Mouse (Mus musculus) stomach, postnatal 0 days (tissue): ENCODE measurements around the gene Card10. TPM values are rescaled to one million over a fixed set of nuclear protein-coding genes. Genes with fewer than 3 reads are reported as not detected.

Experiments
- ATAC-seq: fragments of 200-750 bp; cut with Nextera tagmentation; 2 replicates; pipeline ENCODE4 v1.8.0; 2017; ENCODE audit not compliant: low FRiP score, low TSS enrichment
- DNase-seq: peaks from one replicate; pipeline ENCODE4 v3.0.0-alpha.2; 2016; ENCODE audit warnings: low spot score
- H3K27ac ChIP-seq: fragments of 300-500 bp; sonication (generic); replicated peaks from 2 replicates; pipeline ENCODE4 v1.5.1; 2014; ENCODE audit warnings: mild to moderate bottlenecking, control low read depth
- H3K27me3 ChIP-seq: fragments of 300-500 bp; sonication (generic); 2 replicates; pipeline ENCODE4 v1.6.1; 2014; ENCODE audit warnings: low read length; ENCODE audit not compliant: control insufficient read depth, insufficient read depth
- H3K36me3 ChIP-seq: fragments of 300-500 bp; sonication (generic); 2 replicates; pipeline ENCODE4 v1.6.1; 2014; ENCODE audit warnings: low read length, mixed read lengths; ENCODE audit not compliant: control insufficient read depth, insufficient read depth
- H3K4me1 ChIP-seq: fragments of 300-500 bp; sonication (generic); replicated peaks from 2 replicates; pipeline ENCODE4 v1.6.1; 2014; ENCODE audit warnings: antibody characterized with exemption; ENCODE audit not compliant: control insufficient read depth, insufficient read depth
- H3K4me2 ChIP-seq: fragments of 300-500 bp; sonication (generic); replicated peaks from 2 replicates; pipeline ENCODE4 v1.6.1; 2014; ENCODE audit warnings: low read depth, mild to moderate bottlenecking, control low read depth, moderate library complexity
- H3K4me3 ChIP-seq: fragments of 300-500 bp; sonication (generic); 2 replicates; pipeline ENCODE4 v1.5.1; 2014; ENCODE audit warnings: low read depth, low read length, control low read depth
- H3K9ac ChIP-seq: fragments of 300-500 bp; sonication (generic); 2 replicates; pipeline ENCODE4 v1.6.1; 2014; ENCODE audit warnings: mild to moderate bottlenecking, low read length, control low read depth, mixed read lengths
- H3K9me3 ChIP-seq: fragments of 300-500 bp; sonication (generic); 2 replicates; pipeline ENCODE4 v1.6.1; 2016; ENCODE audit warnings: low read length; ENCODE audit not compliant: control insufficient read depth
- CTCF ChIP-seq: IDR thresholded peaks from 2 replicates; pipeline ENCODE4 v1.5.1; 2016; ENCODE audit warnings: antibody characterized with exemption, low read depth, mild to moderate bottlenecking, moderate library complexity
- EP300 ChIP-seq: optimal IDR thresholded peaks from 2 replicates; pipeline ENCODE3; 2016; ENCODE audit warnings: antibody characterized with exemption
- WGBS: fragments of 180-500 bp; shearing (Covaris S2); extraction: QIAGEN DNeasy Blood & Tissue Kit; methylation state at CpG from one replicate; pipeline ENCODE4 v1.1.7; 2014; 5-methylcytosine and 5-hydroxymethylcytosine counted together
- polyA plus RNA-seq: library from polyadenylated mRNA; unstranded; fragments of >200 nt; fragmentation: Nextera tagmentation; extraction: Ambion mirVana; gene quantifications from 2 replicates; pipeline ENCODE4 v1.2.1, GENCODE M21; 2015

Gene Card10
- polyA plus RNA-seq, 1 experiment from 2014 or later, result 2.4 TPM

DNA sequence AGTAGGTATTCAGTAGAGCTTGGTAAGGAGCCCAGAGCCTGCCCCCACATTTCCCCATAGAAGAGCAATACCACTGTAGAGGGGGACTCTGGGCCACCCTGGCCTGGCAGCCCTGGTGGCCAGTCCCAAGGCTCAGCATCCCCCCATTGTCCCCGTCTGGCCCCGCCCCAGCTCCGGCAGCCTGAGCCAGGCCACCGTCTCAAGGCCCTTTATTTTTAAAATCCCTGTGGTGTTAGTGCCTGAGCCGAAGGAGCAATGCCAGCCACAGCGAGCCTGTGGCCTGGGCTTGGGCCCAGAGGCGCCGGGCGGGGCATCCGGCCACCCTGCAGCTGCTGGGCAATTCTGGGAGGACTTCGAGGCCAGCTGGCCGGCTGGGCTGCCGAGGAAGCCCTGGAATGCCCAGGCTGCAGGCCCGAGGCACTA, 29.9 kb upstream of the Card10 start:
- H3K27me3 ChIP-seq, result no peaks in the 10 kb centered on the region
- 24% methylated on average over 14 of the region's 14 CpGs for WGBS
- no peaks in the 10 kb centered on the region for H3K36me3 ChIP-seq
- DNase-seq (peak; percentile 59), ATAC-seq (peak; percentile 59)
- H3K4me1 ChIP-seq, result peaks cover 13% of the 10 kb centered on the region; the same call in 1 of the 2 replicates
- TF ChIP-seq EP300 (no peak), CTCF (no peak)
- no peaks in the 10 kb centered on the region for H3K9me3 ChIP-seq
- H3K4me2 ChIP-seq, result no peak overlapping the region; the same call in 1 of the 2 replicates
- peak overlapping the region; percentile 14; the same call in 1 of the 2 replicates for H3K9ac ChIP-seq
- peak overlapping the region; percentile 88 for H3K27ac ChIP-seq
- H3K4me3 ChIP-seq, result no peak overlapping the region

DNA sequence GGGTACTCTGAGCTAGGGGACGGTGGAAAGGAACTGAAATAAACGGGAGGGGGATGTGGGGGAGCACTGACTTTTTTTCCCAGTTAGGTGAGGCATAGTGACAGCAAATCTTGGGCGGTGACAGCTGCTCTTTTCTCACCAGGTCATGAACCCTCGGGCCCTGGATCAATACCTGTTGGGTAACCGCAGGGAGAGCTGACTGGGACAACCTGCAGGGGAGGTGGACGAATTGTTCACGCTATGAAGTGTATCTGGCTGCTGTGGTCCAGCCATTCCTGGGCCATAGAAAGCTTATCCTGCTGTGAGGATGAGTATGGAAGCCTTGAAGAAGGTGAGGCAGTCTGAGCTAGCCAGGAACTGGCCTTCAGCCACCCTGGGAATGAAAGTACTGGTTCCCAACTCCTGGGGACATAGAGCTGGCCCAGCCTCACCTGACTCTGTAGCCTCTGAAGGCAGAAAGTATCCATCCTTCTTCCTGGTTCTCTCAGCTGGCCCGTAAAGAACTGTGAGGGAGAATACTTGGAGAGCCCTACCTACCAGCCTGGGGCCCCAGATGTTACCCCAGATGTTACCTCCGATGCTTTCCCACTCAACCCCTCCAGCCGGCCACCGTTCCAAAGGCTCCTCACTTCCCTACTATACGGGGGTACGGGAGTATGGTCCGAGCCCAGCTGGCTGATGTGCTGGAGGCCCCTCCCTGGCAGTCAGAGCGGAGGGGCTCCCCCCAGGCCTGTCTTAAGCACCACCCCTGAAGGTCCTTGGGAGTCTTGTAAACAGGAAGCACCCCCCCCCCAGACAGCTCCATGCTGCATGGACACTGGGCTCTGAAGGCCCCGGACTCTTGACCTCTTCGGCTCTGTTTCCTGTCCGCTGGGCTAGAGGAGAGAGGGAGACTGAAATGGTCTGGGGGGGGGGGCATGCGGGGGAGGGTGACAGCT, 29.1 kb upstream of the Card10 start:
- Histone ChIP-seq H3K27ac (peak overlapping the region; percentile 88), H3K27me3 (no peaks in the 10 kb centered on the region), H3K4me3 (no peak overlapping the region), H3K4me2 (no peak overlapping the region; the same call in 1 of the 2 replicates), H3K9ac (0 out of 2 replicates have a peak overlapping the region, but pooled peaks have one; percentile 23), H3K4me1 (peaks cover 13% of the 10 kb centered on the region; the same call in 1 of the 2 replicates), H3K36me3 (no peaks in the 10 kb centered on the region), H3K9me3 (no peaks in the 10 kb centered on the region)
- ATAC-seq, result peak; percentile 39
- DNase-seq, result peak; percentile 40
- 41% methylated on average over 19 of the region's 19 CpGs for WGBS
- TF ChIP-seq CTCF (no peak), EP300 (no peak)

DNA sequence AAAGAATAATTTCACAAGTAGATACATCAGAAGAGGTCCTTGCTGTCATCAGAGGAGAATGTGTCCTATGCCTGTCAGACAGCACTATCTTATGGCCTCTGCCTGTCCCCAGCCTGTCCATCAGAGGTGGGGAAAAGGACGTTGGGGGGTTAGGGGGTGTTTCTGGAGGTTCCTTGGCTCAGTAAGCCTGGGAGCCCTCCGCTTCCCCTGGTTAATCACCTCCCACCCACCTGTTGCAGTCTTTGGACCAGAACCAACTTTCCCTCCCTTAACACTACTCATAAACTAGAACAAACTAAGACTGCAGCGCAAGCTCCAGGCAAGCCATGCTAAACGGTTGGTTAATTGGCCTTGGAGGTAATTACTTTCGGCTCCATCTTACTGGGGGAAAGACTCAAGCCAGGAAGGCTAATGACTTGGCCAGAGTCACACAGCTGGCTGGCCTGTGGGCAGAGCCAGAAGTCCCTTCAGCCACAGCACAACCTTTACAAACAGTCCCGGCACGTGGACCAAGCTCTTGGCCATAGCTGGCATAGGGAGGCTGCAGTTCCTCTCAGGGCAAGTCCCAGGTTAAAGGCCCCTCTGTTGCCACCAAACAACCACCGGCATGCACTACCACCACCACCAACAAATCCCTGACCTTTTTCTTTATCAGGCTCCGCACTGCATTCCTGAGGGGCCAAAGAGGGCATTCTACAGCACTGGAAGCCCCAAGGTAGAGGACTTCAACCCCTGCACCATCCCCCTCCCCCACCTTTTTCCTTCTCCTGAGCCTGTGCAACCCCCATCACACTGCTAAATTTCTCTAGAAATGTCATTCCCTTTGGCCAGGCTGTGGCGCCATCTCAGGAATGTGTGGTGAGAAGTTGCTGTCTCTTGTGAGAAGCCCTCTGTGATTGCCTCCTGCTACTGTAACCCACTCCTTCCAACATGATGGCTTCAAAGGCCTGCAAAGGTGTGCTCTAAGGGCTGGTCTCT, 28.2 kb upstream of the Card10 start:
- H3K27ac ChIP-seq, result no peak overlapping the region; the same call in 1 of the 2 replicates
- no peak for DNase-seq
- H3K27me3 ChIP-seq, result no peaks in the 10 kb centered on the region
- H3K9me3 ChIP-seq, result no peaks in the 10 kb centered on the region
- H3K4me1 ChIP-seq, result peaks cover 13% of the 10 kb centered on the region; the same call in 1 of the 2 replicates
- ATAC-seq, result no peak
- TF ChIP-seq CTCF, result peak; percentile 39
- TF ChIP-seq EP300, result no peak
- 67% methylated on average over 10 of the region's 10 CpGs for WGBS
- no peaks in the 10 kb centered on the region for H3K36me3 ChIP-seq
- no peak overlapping the region for H3K9ac ChIP-seq
- no peak overlapping the region for H3K4me3 ChIP-seq
- H3K4me2 ChIP-seq, result no peak overlapping the region

DNA sequence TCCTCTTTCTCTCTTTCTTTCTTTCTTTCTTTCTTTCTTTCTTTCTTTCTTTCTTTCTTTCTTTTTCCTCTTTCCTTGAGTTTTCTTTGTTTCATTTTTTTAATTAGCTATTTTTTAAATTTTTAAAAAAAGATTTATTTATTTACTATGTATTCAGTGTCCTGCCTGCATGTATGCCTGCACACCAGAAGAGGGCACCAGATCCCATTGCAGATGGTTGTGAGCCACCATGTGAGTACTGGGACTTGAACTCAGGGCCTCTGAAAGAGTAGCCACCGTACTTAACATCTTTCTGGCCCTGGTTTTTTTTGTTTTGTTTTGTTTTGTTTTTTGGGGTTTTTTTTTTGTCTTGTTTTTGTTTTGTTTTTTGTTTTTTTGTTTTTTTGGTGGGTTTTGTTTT, 26.8 kb upstream of the Card10 start:
- H3K9me3 ChIP-seq, result no peaks in the 10 kb centered on the region
- H3K9ac ChIP-seq, result no peak overlapping the region
- no peak overlapping the region for H3K4me3 ChIP-seq
- H3K27ac ChIP-seq, result no peak overlapping the region
- DNase-seq (no peak), ATAC-seq (no peak)
- no peaks in the 10 kb centered on the region for H3K27me3 ChIP-seq
- H3K4me2 ChIP-seq, result no peak overlapping the region
- WGBS, result 98% methylated on average over 1 of the region's 1 CpGs
- TF ChIP-seq CTCF, result peak; percentile 60
- TF ChIP-seq EP300, result no peak
- H3K4me1 ChIP-seq, result peaks cover 11% of the 10 kb centered on the region; the same call in 1 of the 2 replicates
- H3K36me3 ChIP-seq, result no peaks in the 10 kb centered on the region

DNA sequence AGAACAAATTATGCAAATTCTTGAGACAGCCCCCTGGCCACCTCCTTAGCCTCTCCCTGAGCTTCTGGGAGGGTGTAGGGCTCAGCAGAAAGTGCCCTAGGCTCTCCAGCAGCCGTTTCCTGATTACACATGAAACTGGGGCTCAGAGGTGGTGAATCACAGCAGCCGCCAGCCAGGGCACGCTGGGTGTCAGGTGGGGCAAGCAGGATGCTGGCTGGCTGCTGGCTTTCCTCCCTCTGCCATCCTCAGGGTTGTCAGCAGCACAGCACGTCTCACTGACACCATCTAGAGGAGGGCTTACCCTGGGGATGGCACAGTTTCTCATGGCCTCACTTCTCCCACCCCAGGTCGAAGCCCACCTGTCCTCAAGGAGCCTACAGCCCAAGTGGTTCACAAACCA, 25.5 kb upstream of the Card10 start:
- Histone ChIP-seq H3K9ac (no peak overlapping the region), H3K4me2 (no peak overlapping the region), H3K27me3 (no peaks in the 10 kb centered on the region), H3K4me1 (peaks cover 11% of the 10 kb centered on the region; the same call in 1 of the 2 replicates), H3K4me3 (no peak overlapping the region), H3K9me3 (no peaks in the 10 kb centered on the region), H3K27ac (peak overlapping the region; percentile 53; the same call in 1 of the 2 replicates), H3K36me3 (no peaks in the 10 kb centered on the region)
- TF ChIP-seq EP300 (no peak), CTCF (peak; percentile 46; the same call in 1 of the 2 replicates)
- ATAC-seq (peak; percentile 39; the same call in 1 of the 2 replicates), DNase-seq (peak; percentile 71)
- 23% methylated on average over 5 of the region's 5 CpGs for WGBS
